ENCODE assay signal across 17 mouse cellular contexts in the genomic region with DNA sequence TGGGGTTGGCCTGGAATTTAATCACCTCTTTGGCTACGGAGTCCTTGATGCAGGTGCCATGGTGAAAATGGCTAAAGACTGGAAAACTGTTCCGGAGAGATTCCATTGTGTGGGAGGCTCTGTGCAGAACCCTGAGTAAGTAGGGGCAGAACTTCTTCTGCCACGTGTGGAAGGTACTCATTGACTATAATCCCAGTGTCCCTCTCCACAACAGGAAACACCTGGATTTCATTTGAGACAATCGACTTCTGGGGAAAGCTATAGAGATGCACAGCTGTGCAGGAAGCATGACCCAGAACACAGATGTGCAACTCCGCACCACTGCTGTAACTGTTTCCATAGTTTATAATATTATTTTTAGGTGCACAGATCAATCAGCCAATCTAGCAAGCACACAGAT.
"Had no signal": no experiment of that assay in that cellular context is flagged by ENCODE, and none has a peak within 500 bp of the region (broad histone marks: within the 10 kb centered on the region; RNA-seq: fewer than 3 reads in every experiment).

No protein-coding gene starts in this region.

- DNase-seq: lung, adult 2 months; lung, postnatal 14 days; lung, postnatal 36 days; right cerebral cortex, postnatal 14 days; thymus, adult 2 months; thymus, postnatal 25 days; thymus, postnatal 4 days had no signal

- H3K4me2 ChIP-seq: lung, embryonic 15.5 days; midbrain, embryonic 11.5 days; midbrain, embryonic 13.5 days; midbrain, embryonic 15.5 days; neural tube, embryonic 12.5 days; stomach, embryonic 15.5 days had no signal

- H3K9me3 ChIP-seq: lung, embryonic 15.5 days; megakaryocyte, embryonic 14.5 days; midbrain, embryonic 13.5 days; midbrain, embryonic 15.5 days; neural tube, embryonic 12.5 days; stomach, embryonic 15.5 days had no signal

- H3K4me1 ChIP-seq: lung, embryonic 15.5 days; megakaryocyte, embryonic 14.5 days; midbrain, embryonic 13.5 days; midbrain, embryonic 15.5 days; neural tube, embryonic 12.5 days; stomach, embryonic 15.5 days had no signal

- H3K27ac ChIP-seq: lung, embryonic 15.5 days; macrophage; midbrain, embryonic 13.5 days; midbrain, embryonic 15.5 days; neural tube, embryonic 12.5 days; stomach, embryonic 15.5 days; stomach, postnatal 0 days had no signal

- H3K36me3 ChIP-seq: lung, embryonic 15.5 days; neural tube, embryonic 12.5 days; stomach, embryonic 15.5 days had no signal

- ATAC-seq: lung, postnatal 0 days; midbrain, embryonic 13.5 days; midbrain, embryonic 15.5 days had no signal

- H3K4me3 ChIP-seq: lung, embryonic 15.5 days; megakaryocyte, embryonic 14.5 days; midbrain, embryonic 13.5 days; midbrain, embryonic 15.5 days; neural tube, embryonic 12.5 days; stomach, embryonic 15.5 days had no signal

- H3K9ac ChIP-seq: lung, embryonic 15.5 days; midbrain, embryonic 13.5 days; midbrain, embryonic 15.5 days; neural tube, embryonic 12.5 days; stomach, embryonic 15.5 days had no signal

- H3K27me3 ChIP-seq: lung, embryonic 15.5 days; midbrain, embryonic 13.5 days; midbrain, embryonic 15.5 days; neural tube, embryonic 12.5 days; stomach, embryonic 15.5 days had no signal
